Mouse (Mus musculus): ENCODE results near the gene Wasf1. TPM values are rescaled to one million over a fixed set of nuclear protein-coding genes. Genes with fewer than 3 reads are reported as not detected.
A peak's percentile ranks its signal among the peaks of the same experiment; 100 is the strongest.

Gene Wasf1
- 21.8 and 27.7 TPM in 2 replicates for polyA plus RNA-seq (2014; fragmentation: Nextera tagmentation; extraction: Ambion mirVana)

- peak; percentile 97 for ATAC-seq (ENCODE audit: low FRiP score, low TSS enrichment)
- under 1% methylated on average over 44 of the region's 44 CpGs for WGBS
- Histone ChIP-seq H3K36me3 (ENCODE audit: control insufficient read depth, insufficient read depth, low read length) (no peaks in the 10 kb centered on the region; the same call in 1 of the 2 replicates), H3K9ac (ENCODE audit: low read depth, low read length) (peak within 1 kb of the TSS; percentile 84), H3K9me3 (ENCODE audit: control insufficient read depth, low read length) (no peaks in the 10 kb centered on the region), H3K4me3 (ENCODE audit: low read length) (peak within 1 kb of the TSS; percentile 88), H3K4me2 (replicated peaks; ENCODE audit: low read depth, low read length) (peak within 1 kb of the TSS; percentile 71), H3K27me3 (ENCODE audit: control insufficient read depth, insufficient read depth, low read length) (no peaks in the 10 kb centered on the region), H3K4me1 (ENCODE audit: control insufficient read depth, insufficient read depth, low read length) (peaks cover 9% of the 10 kb centered on the region; the same call in 1 of the 2 replicates), H3K27ac (ENCODE audit: low read depth, low read length) (peak within 1 kb of the TSS; percentile 85)
Observed at GRCm38 (mm10) chr10:40882831-40883643, at the start of gene Wasf1, which contains the start of gene Cdc40. Wasf1 (plus strand) TSS chr10:40883475. Cdc40 (minus strand) TSS chr10:40883311.

- 87% methylated on average over 5 of the region's 5 CpGs for WGBS
- Histone ChIP-seq H3K9ac (ENCODE audit: low read depth, low read length) (no peak overlapping the region), H3K9me3 (ENCODE audit: control insufficient read depth, low read length) (no peaks in the 10 kb centered on the region), H3K4me2 (replicated peaks; ENCODE audit: low read depth, low read length) (no peak overlapping the region), H3K27me3 (ENCODE audit: control insufficient read depth, insufficient read depth, low read length) (no peaks in the 10 kb centered on the region), H3K27ac (ENCODE audit: low read depth, low read length) (no peak overlapping the region), H3K4me3 (ENCODE audit: low read length) (no peak overlapping the region), H3K4me1 (ENCODE audit: control insufficient read depth, insufficient read depth, low read length) (no peaks in the 10 kb centered on the region), H3K36me3 (ENCODE audit: control insufficient read depth, insufficient read depth, low read length) (peaks cover 37% of the 10 kb centered on the region)
- ATAC-seq (ENCODE audit: low FRiP score, low TSS enrichment): no peak
Observed at GRCm38 (mm10) chr10:40840086-40840485, 43.2 kb upstream of the Wasf1 start.

DNA sequence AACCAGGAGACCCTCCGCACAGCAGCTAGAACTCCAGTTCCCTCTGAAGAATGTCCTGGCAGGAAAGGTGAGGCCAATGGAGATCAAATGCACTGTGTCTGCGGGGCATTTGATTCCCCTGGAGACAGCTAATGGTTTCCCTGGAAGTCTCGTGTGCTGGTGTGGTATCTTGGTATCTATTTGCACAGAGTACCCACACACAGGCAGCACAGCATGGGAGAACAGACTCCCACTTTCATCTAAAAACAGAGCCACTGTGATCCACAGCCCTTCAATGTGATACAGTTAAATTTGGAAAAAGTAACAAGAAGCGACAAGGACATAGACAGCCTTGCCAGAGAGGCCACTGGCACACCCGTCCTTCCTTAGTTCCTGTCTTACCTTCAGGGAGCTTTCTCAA, 39.4 kb upstream of the Wasf1 start:
- Histone ChIP-seq H3K36me3 (ENCODE audit: control insufficient read depth, insufficient read depth, low read length) (peaks cover 44% of the 10 kb centered on the region), H3K27ac (ENCODE audit: low read depth, low read length) (no peak overlapping the region), H3K9me3 (ENCODE audit: control insufficient read depth, low read length) (no peaks in the 10 kb centered on the region), H3K4me1 (ENCODE audit: control insufficient read depth, insufficient read depth, low read length) (no peaks in the 10 kb centered on the region), H3K4me2 (replicated peaks; ENCODE audit: low read depth, low read length) (no peak overlapping the region), H3K27me3 (ENCODE audit: control insufficient read depth, insufficient read depth, low read length) (no peaks in the 10 kb centered on the region), H3K4me3 (ENCODE audit: low read length) (no peak overlapping the region), H3K9ac (ENCODE audit: low read depth, low read length) (no peak overlapping the region)
- ATAC-seq (ENCODE audit: low FRiP score, low TSS enrichment): no peak
- 84% methylated on average over 5 of the region's 5 CpGs for WGBS

DNA sequence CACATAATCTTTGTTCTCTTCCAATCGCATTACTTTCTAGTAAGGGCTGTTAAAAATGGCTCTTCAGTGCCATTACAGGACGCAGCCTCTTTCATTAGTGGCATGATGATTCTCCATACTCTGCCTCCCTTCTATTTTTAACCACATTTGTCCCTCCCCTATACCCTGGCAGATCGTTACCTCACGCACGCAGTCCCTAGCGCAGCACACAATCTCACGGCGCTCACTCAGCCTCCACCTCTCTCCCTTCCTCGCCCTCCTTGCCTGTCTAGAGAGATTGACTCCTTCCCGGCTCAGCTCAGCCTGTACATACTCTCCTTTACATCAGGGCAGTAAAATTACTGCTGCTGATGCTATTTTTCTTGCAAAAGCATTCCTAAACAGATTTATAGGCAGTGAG, 38.7 kb upstream of the Wasf1 start:
- Histone ChIP-seq H3K9ac (ENCODE audit: low read depth, low read length) (no peak overlapping the region), H3K9me3 (ENCODE audit: control insufficient read depth, low read length) (no peaks in the 10 kb centered on the region), H3K4me2 (replicated peaks; ENCODE audit: low read depth, low read length) (no peak overlapping the region), H3K4me1 (ENCODE audit: control insufficient read depth, insufficient read depth, low read length) (no peaks in the 10 kb centered on the region), H3K36me3 (ENCODE audit: control insufficient read depth, insufficient read depth, low read length) (peaks cover 51% of the 10 kb centered on the region), H3K27me3 (ENCODE audit: control insufficient read depth, insufficient read depth, low read length) (no peaks in the 10 kb centered on the region), H3K4me3 (ENCODE audit: low read length) (no peak overlapping the region), H3K27ac (ENCODE audit: low read depth, low read length) (peak overlapping the region; percentile 37; the same call in 1 of the 2 replicates)
- 61% methylated on average over 10 of the region's 10 CpGs for WGBS
- ATAC-seq (ENCODE audit: low FRiP score, low TSS enrichment): no peak

DNA sequence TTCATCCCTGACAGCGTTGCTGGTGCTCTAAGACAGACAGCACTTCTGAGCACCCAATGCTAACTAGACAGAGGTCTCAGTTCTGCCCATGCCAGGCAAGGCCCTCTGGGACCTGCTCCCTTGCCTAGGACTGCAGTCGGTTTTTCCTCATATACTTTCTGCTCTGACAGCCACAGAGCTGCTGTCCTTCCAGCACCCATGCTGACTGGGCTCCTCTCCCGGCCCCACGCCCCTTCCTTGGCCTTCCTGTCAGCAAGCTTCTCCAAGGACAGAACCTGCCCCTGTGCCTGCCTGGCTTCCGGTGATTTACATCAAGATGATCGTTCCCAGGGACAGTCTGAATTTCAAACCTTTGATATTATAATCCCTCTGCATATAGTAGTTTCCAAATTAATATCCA, 37.6 kb upstream of the Wasf1 start:
- H3K36me3 ChIP-seq (ENCODE audit: control insufficient read depth, insufficient read depth, low read length): peaks cover 52% of the 10 kb centered on the region
- no peaks in the 10 kb centered on the region for H3K4me1 ChIP-seq (ENCODE audit: control insufficient read depth, insufficient read depth, low read length)
- ATAC-seq (ENCODE audit: low FRiP score, low TSS enrichment): no peak
- 80% methylated on average over 6 of the region's 6 CpGs for whole genome bisulfite sequencing
- H3K9me3 ChIP-seq (ENCODE audit: control insufficient read depth, low read length): no peaks in the 10 kb centered on the region
- no peak overlapping the region for H3K9ac ChIP-seq (ENCODE audit: low read depth, low read length)
- no peak overlapping the region for H3K27ac ChIP-seq (ENCODE audit: low read depth, low read length)
- no peak overlapping the region for H3K4me3 ChIP-seq (ENCODE audit: low read length)
- H3K27me3 ChIP-seq (ENCODE audit: control insufficient read depth, insufficient read depth, low read length): no peaks in the 10 kb centered on the region
- no peak overlapping the region for H3K4me2 ChIP-seq (replicated peaks; ENCODE audit: low read depth, low read length)

- Histone ChIP-seq H3K27ac (ENCODE audit: low read depth, low read length) (no peak overlapping the region), H3K27me3 (ENCODE audit: control insufficient read depth, insufficient read depth, low read length) (no peaks in the 10 kb centered on the region), H3K9ac (ENCODE audit: low read depth, low read length) (no peak overlapping the region), H3K4me3 (ENCODE audit: low read length) (no peak overlapping the region), H3K4me1 (ENCODE audit: control insufficient read depth, insufficient read depth, low read length) (no peaks in the 10 kb centered on the region), H3K4me2 (replicated peaks; ENCODE audit: low read depth, low read length) (no peak overlapping the region), H3K9me3 (ENCODE audit: control insufficient read depth, low read length) (no peaks in the 10 kb centered on the region), H3K36me3 (ENCODE audit: control insufficient read depth, insufficient read depth, low read length) (peaks cover 42% of the 10 kb centered on the region)
- ATAC-seq (ENCODE audit: low FRiP score, low TSS enrichment): no peak
- WGBS: 88% methylated on average over 10 of the region's 10 CpGs
Observed at GRCm38 (mm10) chr10:40847176-40847874, 36.0 kb upstream of the Wasf1 start.

DNA sequence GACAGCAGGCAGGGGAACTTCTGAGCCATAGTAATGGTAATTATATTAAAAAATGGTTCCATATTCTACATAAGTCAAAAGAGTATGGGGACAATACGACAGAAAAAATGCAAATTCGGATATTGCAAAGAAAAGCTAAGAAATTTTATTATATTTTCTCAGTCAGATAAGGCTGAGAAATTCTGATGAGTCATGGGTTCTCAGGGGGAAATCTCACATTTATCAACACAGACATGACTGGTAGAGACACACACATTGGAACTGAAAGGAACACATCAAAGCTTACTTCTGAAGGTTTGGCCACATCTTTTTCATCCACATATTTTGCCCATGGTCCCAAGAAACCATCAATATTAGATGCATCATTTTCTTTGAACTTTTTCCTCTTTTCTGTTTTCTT, 32.6 kb upstream of the Wasf1 start:
- no peaks in the 10 kb centered on the region for H3K4me1 ChIP-seq (ENCODE audit: control insufficient read depth, insufficient read depth, low read length)
- no peaks in the 10 kb centered on the region for H3K27me3 ChIP-seq (ENCODE audit: control insufficient read depth, insufficient read depth, low read length)
- H3K9ac ChIP-seq (ENCODE audit: low read depth, low read length): no peak overlapping the region
- peaks cover 30% of the 10 kb centered on the region; the same call in 1 of the 2 replicates for H3K36me3 ChIP-seq (ENCODE audit: control insufficient read depth, insufficient read depth, low read length)
- H3K9me3 ChIP-seq (ENCODE audit: control insufficient read depth, low read length): no peaks in the 10 kb centered on the region
- no peak overlapping the region for H3K27ac ChIP-seq (ENCODE audit: low read depth, low read length)
- no peak overlapping the region for H3K4me3 ChIP-seq (ENCODE audit: low read length)
- WGBS: 83% methylated on average over 2 of the region's 2 CpGs
- ATAC-seq (ENCODE audit: low FRiP score, low TSS enrichment): no peak
- no peak overlapping the region for H3K4me2 ChIP-seq (replicated peaks; ENCODE audit: low read depth, low read length)

GRCm38 (mm10) chr10:40851138-40851537, 32.1 kb upstream of the Wasf1 start:
- Histone ChIP-seq H3K27ac (ENCODE audit: low read depth, low read length) (no peak overlapping the region), H3K9me3 (ENCODE audit: control insufficient read depth, low read length) (no peaks in the 10 kb centered on the region), H3K27me3 (ENCODE audit: control insufficient read depth, insufficient read depth, low read length) (no peaks in the 10 kb centered on the region), H3K4me2 (replicated peaks; ENCODE audit: low read depth, low read length) (no peak overlapping the region), H3K4me1 (ENCODE audit: control insufficient read depth, insufficient read depth, low read length) (no peaks in the 10 kb centered on the region), H3K4me3 (ENCODE audit: low read length) (no peak overlapping the region), H3K36me3 (ENCODE audit: control insufficient read depth, insufficient read depth, low read length) (peaks cover 30% of the 10 kb centered on the region; the same call in 1 of the 2 replicates), H3K9ac (ENCODE audit: low read depth, low read length) (no peak overlapping the region)
- no peak for ATAC-seq (ENCODE audit: low FRiP score, low TSS enrichment)

DNA sequence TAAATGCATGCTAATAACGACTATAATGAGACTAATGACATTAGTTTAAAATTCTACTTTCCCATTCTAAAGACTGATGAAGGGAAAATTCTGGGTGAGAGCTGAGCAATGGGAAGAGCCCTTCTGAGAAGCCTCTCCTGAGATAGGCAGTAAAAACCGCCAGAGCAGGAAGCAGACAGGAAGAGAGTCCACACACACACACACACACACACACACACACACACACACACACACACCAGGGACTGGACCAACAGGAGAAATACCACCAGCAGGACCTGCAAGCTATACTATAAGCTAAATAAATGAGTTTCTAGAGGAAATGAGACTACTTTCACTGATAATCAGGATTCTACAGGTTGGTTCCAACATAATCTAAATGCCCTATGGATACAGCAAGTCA, 27.7 kb upstream of the Wasf1 start:
- Histone ChIP-seq H3K9ac (ENCODE audit: low read depth, low read length) (no peak overlapping the region), H3K36me3 (ENCODE audit: control insufficient read depth, insufficient read depth, low read length) (no peaks in the 10 kb centered on the region), H3K27me3 (ENCODE audit: control insufficient read depth, insufficient read depth, low read length) (no peaks in the 10 kb centered on the region), H3K4me2 (replicated peaks; ENCODE audit: low read depth, low read length) (no peak overlapping the region), H3K9me3 (ENCODE audit: control insufficient read depth, low read length) (no peaks in the 10 kb centered on the region), H3K4me1 (ENCODE audit: control insufficient read depth, insufficient read depth, low read length) (no peaks in the 10 kb centered on the region), H3K27ac (ENCODE audit: low read depth, low read length) (no peak overlapping the region), H3K4me3 (ENCODE audit: low read length) (no peak overlapping the region)
- no peak for ATAC-seq (ENCODE audit: low FRiP score, low TSS enrichment)
- WGBS: 61% methylated on average over 2 of the region's 2 CpGs

Measured in kidney, embryonic 14.5 days (tissue).